Mouse (Mus musculus) frontal cortex, adult 2 months (tissue): ENCODE measurements around the gene Sphk1. TPM values are rescaled to one million over a fixed set of nuclear protein-coding genes. Genes with fewer than 3 reads are reported as not detected.
"Not testable (repeated sequence)": the region's sequence is repeated elsewhere in the genome, so short reads cannot be mapped to it uniquely, and the experiment has no call there.

ENCODE experiments used
- DNase-seq, 2 experiments: peaks; one replicate each; pipeline ENCODE4 v3.0.0; 2022; ENCODE audit warnings: low spot score in 1 of 2; ENCODE audit errors: extremely low spot score in 1 of 2
- polyA plus RNA-seq: library from polyadenylated mRNA; depleted of rRNA; stranded (reverse); fragments of >200 nt; gene quantifications from 2 replicates; pipeline ENCODE4 v1.2.3, GENCODE M21; 2012; rRNA removed

Sphk1 gene
- 13.7 and 17.6 TPM in 2 replicates for polyA plus RNA-seq

GRCm38 (mm10) chr11:116530187-116531147 is at the start of gene Sphk1:
Sphk1 (plus strand) TSS chr11:116530925.
- no peak for DNase-seq

GRCm38 (mm10) chr11:116480975-116481374 is 49.8 kb upstream of the Sphk1 start:
- no peak for DNase-seq

GRCm38 (mm10) chr11:116481776-116482175 is 48.9 kb upstream of the Sphk1 start:
- DNase-seq = no peak

GRCm38 (mm10) chr11:116484261-116484660 is 46.5 kb upstream of the Sphk1 start:
- DNase-seq = no peak

- DNase-seq = no peak
Observed at GRCm38 (mm10) chr11:116488207-116488606, 42.5 kb upstream of the Sphk1 start.

GRCm38 (mm10) chr11:116488693-116489375 is 41.9 kb upstream of the Sphk1 start:
- no peak for DNase-seq

- no peak for DNase-seq
Observed at GRCm38 (mm10) chr11:116489771-116490231, 40.9 kb upstream of the Sphk1 start.

- peak; percentile 63 to 91 for DNase-seq
Observed at GRCm38 (mm10) chr11:116490232-116491107, 40.3 kb upstream of the Sphk1 start.

- DNase-seq = no peak
Observed at GRCm38 (mm10) chr11:116491338-116491737, 39.4 kb upstream of the Sphk1 start.

- not testable (repeated sequence) for DNase-seq
Observed at GRCm38 (mm10) chr11:116492507-116492906, 38.2 kb upstream of the Sphk1 start.

GRCm38 (mm10) chr11:116493191-116493590 is 37.5 kb upstream of the Sphk1 start:
- no peak for DNase-seq

- DNase-seq = no peak
Observed at GRCm38 (mm10) chr11:116493795-116494252, 36.9 kb upstream of the Sphk1 start, which contains the start of gene Prpsap1. Prpsap1 (minus strand) TSS chr11:116494202.

- DNase-seq = peak; percentile 75 to 85
Observed at GRCm38 (mm10) chr11:116494474-116495174, 36.1 kb upstream of the Sphk1 start.

GRCm38 (mm10) chr11:116497313-116497712 is 33.4 kb upstream of the Sphk1 start:
- no peak for DNase-seq

- DNase-seq = no peak
Observed at GRCm38 (mm10) chr11:116498596-116498995, 32.1 kb upstream of the Sphk1 start.

GRCm38 (mm10) chr11:116499018-116499417 is 31.7 kb upstream of the Sphk1 start:
- DNase-seq = no peak

- peak in 1 of 2 experiments; percentile 74 for DNase-seq
Observed at GRCm38 (mm10) chr11:116501005-116501746, 29.5 kb upstream of the Sphk1 start.

GRCm38 (mm10) chr11:116504516-116504915 is 26.2 kb upstream of the Sphk1 start:
- no peak for DNase-seq

- no peak for DNase-seq
Observed at GRCm38 (mm10) chr11:116505573-116505972, 25.2 kb upstream of the Sphk1 start.
